Mouse (Mus musculus): Measurements from ENCODE around the gene Ces5a. TPM values are rescaled to one million over a fixed set of nuclear protein-coding genes. Genes with fewer than 3 reads are reported as not detected.

Ces5a gene
- total and polyA plus RNA-seq, 3 experiments = not detected

DNA sequence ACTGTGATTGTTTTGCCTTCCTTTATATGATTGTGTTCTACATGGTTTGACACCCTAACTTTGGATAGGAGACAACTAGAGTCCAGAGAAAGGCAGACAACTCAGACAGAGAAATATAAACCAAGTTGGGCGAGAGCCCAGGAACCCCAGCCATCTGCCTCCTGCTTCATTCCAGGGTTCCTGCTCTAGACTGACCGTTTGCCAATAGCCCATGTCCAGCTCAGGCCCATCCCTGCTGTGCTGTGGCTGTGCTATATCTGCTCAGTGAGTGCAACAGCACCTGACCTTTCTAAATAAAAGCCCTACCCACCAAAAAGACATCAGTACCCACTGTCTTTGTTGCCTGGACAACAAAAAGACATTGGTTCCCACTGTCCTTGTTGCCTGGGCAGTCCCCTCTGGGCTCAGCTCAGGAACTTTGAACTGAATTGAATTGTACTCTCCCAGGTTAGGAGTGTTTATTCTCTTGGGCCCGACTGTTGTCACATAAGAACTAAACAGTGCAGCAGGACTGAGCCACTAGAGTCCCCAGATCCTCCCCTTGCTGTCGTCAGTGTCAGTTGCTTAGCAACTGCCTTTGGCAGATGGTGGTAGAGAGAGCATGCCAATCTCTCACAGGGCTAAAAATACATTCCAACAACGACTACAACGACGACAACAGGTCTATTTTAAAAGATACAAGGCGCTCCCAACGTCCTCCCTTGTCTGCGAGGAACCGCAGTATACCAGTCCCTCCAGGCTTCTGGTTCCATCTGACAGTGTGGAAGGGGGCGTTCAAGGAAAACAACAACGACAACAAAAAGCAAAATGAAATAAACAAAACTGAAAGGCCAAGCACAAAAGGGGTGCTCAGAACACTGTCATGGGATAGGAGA is 33.9 kb upstream of the Ces5a start:
- no peaks in the 10 kb centered on the region for H3K27me3 ChIP-seq (ENCODE audit: control insufficient read depth, insufficient read depth, low read length)
- peak overlapping the region; percentile 31 for H3K9ac ChIP-seq (ENCODE audit: low read depth, low read length)
- H3K4me1 ChIP-seq (ENCODE audit: control insufficient read depth, insufficient read depth, low read length) = peaks cover 15% of the 10 kb centered on the region
- peak; percentile 68 to 81 for DNase-seq
- intact Hi-C loops (cut with DNase I) = no loop called here
- H3K27ac ChIP-seq = peak overlapping the region; percentile 91
- WGBS = 24% methylated on average over 13 of the region's 13 CpGs
- no peak overlapping the region for H3K4me3 ChIP-seq
- 0 out of 2 replicates have a peak, but pooled peaks cover 1% of the 10 kb centered on the region for H3K36me3 ChIP-seq (ENCODE audit: control insufficient read depth, insufficient read depth, low read length)
- TF ChIP-seq EP300 (IDR thresholded peaks at IDR 0.05; ENCODE audit: insufficient read depth, low read depth, low read length) (no peak), CTCF (IDR thresholded peaks at IDR 0.05) (no peak), POLR2A (IDR thresholded peaks at IDR 0.05; ENCODE audit: insufficient read depth, low read depth, low read length) (peak; percentile 70; the same call in 1 of the 2 replicates)
- H3K79me2 ChIP-seq (replicated peaks; ENCODE audit: control insufficient read depth, insufficient read depth, low read length) = no peaks in the 10 kb centered on the region

DNA sequence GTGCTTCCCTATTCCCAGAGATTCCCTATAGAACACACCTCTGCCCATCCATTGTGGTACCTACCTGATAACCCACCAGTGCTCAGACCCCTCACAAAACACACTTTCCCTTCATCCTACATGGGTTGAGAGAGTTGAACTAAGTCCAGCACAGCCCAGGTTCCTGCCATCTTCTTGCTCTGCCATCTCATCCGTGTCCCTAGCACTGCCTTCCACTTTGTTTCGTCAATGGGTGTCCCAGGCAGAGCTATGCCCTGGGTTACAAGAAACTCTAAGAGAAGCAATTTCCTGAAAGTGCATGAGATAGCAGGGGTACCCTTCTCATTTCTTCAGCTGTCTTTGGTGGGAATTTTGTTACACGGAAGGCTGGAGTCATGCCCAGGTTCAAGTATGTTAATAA is 33.0 kb upstream of the Ces5a start:
- Histone ChIP-seq H3K4me1 (ENCODE audit: control insufficient read depth, insufficient read depth, low read length) (peaks cover 15% of the 10 kb centered on the region), H3K36me3 (ENCODE audit: control insufficient read depth, insufficient read depth, low read length) (0 out of 2 replicates have a peak, but pooled peaks cover 1% of the 10 kb centered on the region), H3K27me3 (ENCODE audit: control insufficient read depth, insufficient read depth, low read length) (no peaks in the 10 kb centered on the region), H3K9ac (ENCODE audit: low read depth, low read length) (no peak overlapping the region), H3K4me3 (no peak overlapping the region), H3K27ac (peak overlapping the region; percentile 91), H3K79me2 (replicated peaks; ENCODE audit: control insufficient read depth, insufficient read depth, low read length) (no peaks in the 10 kb centered on the region)
- intact Hi-C loops (cut with DNase I) = no loop called here
- no peak for TF ChIP-seq EP300 (IDR thresholded peaks at IDR 0.05; ENCODE audit: insufficient read depth, low read depth, low read length)
- TF ChIP-seq CTCF (IDR thresholded peaks at IDR 0.05) = no peak
- no peak for TF ChIP-seq POLR2A (IDR thresholded peaks at IDR 0.05; ENCODE audit: insufficient read depth, low read depth, low read length)
- WGBS = 92% methylated on average over 3 of the region's 3 CpGs
- DNase-seq = no peak

DNA sequence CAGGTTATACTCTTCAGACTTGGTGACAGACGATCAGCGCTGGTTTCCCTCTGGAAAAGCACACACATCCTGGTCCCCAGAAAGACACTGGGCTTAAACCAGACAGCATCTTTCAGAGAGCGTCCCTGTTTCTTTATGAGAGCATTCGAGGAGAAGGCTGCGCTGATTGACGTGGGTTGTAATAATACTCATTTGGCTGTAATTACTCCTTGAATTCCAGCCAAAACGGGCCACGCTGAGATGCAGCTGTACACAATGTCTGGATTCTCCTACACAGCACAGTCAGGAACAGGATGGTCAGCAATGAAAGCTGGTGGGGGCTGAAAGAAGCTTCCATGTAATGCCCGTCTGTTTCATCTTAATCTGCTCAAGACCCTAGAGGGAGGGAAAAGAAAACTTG is 31.5 kb upstream of the Ces5a start:
- Histone ChIP-seq H3K36me3 (ENCODE audit: control insufficient read depth, insufficient read depth, low read length) (0 out of 2 replicates have a peak, but pooled peaks cover 1% of the 10 kb centered on the region), H3K4me3 (no peak overlapping the region), H3K4me1 (ENCODE audit: control insufficient read depth, insufficient read depth, low read length) (peaks cover 13% of the 10 kb centered on the region), H3K9ac (ENCODE audit: low read depth, low read length) (no peak overlapping the region), H3K27ac (no peak overlapping the region), H3K79me2 (replicated peaks; ENCODE audit: control insufficient read depth, insufficient read depth, low read length) (no peaks in the 10 kb centered on the region), H3K27me3 (ENCODE audit: control insufficient read depth, insufficient read depth, low read length) (no peaks in the 10 kb centered on the region)
- no peak for DNase-seq
- intact Hi-C loops (cut with DNase I) = no loop called here
- 68% methylated on average over 9 of the region's 9 CpGs for WGBS
- TF ChIP-seq CTCF (IDR thresholded peaks at IDR 0.05) = no peak
- no peak for TF ChIP-seq POLR2A (IDR thresholded peaks at IDR 0.05; ENCODE audit: insufficient read depth, low read depth, low read length)
- no peak for TF ChIP-seq EP300 (IDR thresholded peaks at IDR 0.05; ENCODE audit: insufficient read depth, low read depth, low read length)

GRCm38 (mm10) chr8:93564634-93565033 is 29.0 kb upstream of the Ces5a start:
- intact Hi-C loops (cut with DNase I) = no loop called here
- Histone ChIP-seq H3K4me1 (ENCODE audit: control insufficient read depth, insufficient read depth, low read length) (no peaks in the 10 kb centered on the region), H3K79me2 (replicated peaks; ENCODE audit: control insufficient read depth, insufficient read depth, low read length) (no peaks in the 10 kb centered on the region), H3K36me3 (ENCODE audit: control insufficient read depth, insufficient read depth, low read length) (no peaks in the 10 kb centered on the region), H3K27me3 (ENCODE audit: control insufficient read depth, insufficient read depth, low read length) (no peaks in the 10 kb centered on the region), H3K9ac (ENCODE audit: low read depth, low read length) (no peak overlapping the region), H3K27ac (no peak overlapping the region), H3K4me3 (no peak overlapping the region)
- no peak for DNase-seq
- TF ChIP-seq EP300 (IDR thresholded peaks at IDR 0.05; ENCODE audit: insufficient read depth, low read depth, low read length) (no peak), CTCF (IDR thresholded peaks at IDR 0.05) (no peak), POLR2A (IDR thresholded peaks at IDR 0.05; ENCODE audit: insufficient read depth, low read depth, low read length) (no peak)
- 71% methylated on average over 4 of the region's 4 CpGs for WGBS

DNA sequence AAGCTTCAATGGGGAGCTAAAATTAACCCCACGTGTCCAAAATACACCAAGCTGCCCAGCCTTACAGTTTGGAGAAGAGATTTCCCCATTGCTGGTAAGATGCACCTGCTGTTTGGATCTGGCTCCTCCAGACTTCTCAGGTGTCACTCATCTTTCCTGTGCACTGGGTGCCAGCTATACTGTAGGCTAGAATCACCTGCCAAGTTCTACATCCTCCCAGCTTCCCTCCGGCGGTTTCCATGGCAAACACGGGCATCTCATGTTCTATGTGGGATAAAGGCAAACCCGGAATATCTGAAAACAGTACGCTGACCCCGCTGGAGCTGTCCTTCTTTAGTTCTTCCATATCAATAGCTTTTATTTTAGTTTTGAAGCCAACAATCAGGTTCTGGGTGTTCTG is 27.9 kb upstream of the Ces5a start:
- Histone ChIP-seq H3K27ac (no peak overlapping the region), H3K9ac (ENCODE audit: low read depth, low read length) (no peak overlapping the region), H3K4me1 (ENCODE audit: control insufficient read depth, insufficient read depth, low read length) (no peaks in the 10 kb centered on the region), H3K79me2 (replicated peaks; ENCODE audit: control insufficient read depth, insufficient read depth, low read length) (no peaks in the 10 kb centered on the region), H3K27me3 (ENCODE audit: control insufficient read depth, insufficient read depth, low read length) (no peaks in the 10 kb centered on the region), H3K4me3 (no peak overlapping the region), H3K36me3 (ENCODE audit: control insufficient read depth, insufficient read depth, low read length) (no peaks in the 10 kb centered on the region)
- intact Hi-C loops (cut with DNase I) = no loop called here
- no peak for DNase-seq
- TF ChIP-seq POLR2A (IDR thresholded peaks at IDR 0.05; ENCODE audit: insufficient read depth, low read depth, low read length) (no peak), EP300 (IDR thresholded peaks at IDR 0.05; ENCODE audit: insufficient read depth, low read depth, low read length) (no peak), CTCF (IDR thresholded peaks at IDR 0.05) (no peak)
- WGBS = 76% methylated on average over 7 of the region's 7 CpGs

- Histone ChIP-seq H3K9ac (ENCODE audit: low read depth, low read length) (no peak overlapping the region), H3K4me1 (ENCODE audit: control insufficient read depth, insufficient read depth, low read length) (no peaks in the 10 kb centered on the region), H3K79me2 (replicated peaks; ENCODE audit: control insufficient read depth, insufficient read depth, low read length) (no peaks in the 10 kb centered on the region), H3K27me3 (ENCODE audit: control insufficient read depth, insufficient read depth, low read length) (no peaks in the 10 kb centered on the region), H3K36me3 (ENCODE audit: control insufficient read depth, insufficient read depth, low read length) (no peaks in the 10 kb centered on the region), H3K4me3 (no peak overlapping the region), H3K27ac (no peak overlapping the region)
- WGBS = 39% methylated on average over 6 of the region's 6 CpGs
- TF ChIP-seq EP300 (IDR thresholded peaks at IDR 0.05; ENCODE audit: insufficient read depth, low read depth, low read length) = no peak
- TF ChIP-seq POLR2A (IDR thresholded peaks at IDR 0.05; ENCODE audit: insufficient read depth, low read depth, low read length) = no peak
- TF ChIP-seq CTCF (IDR thresholded peaks at IDR 0.05) = no peak
- no peak for DNase-seq
- intact Hi-C loops (cut with DNase I) = no loop called here
Measured at GRCm38 (mm10) chr8:93562557-93563210, 27.1 kb upstream of the Ces5a start.
